Mouse (Mus musculus) bone marrow macrophage, adult 2 months (primary cell): ENCODE data around the gene Ank. TPM values are rescaled to one million over a fixed set of nuclear protein-coding genes. Genes with fewer than 3 reads are reported as not detected.

Source experiments
- H3K27ac ChIP-seq: 2 replicates; pipeline ENCODE4 v1.5.1; 2012; ENCODE audit warnings: low read depth, low read length; ENCODE audit not compliant: insufficient read depth
- H3K4me1 ChIP-seq: 2 replicates; pipeline ENCODE4 v1.6.1; 2012; ENCODE audit warnings: low read length; ENCODE audit not compliant: control insufficient read depth, insufficient read depth
- H3K4me3 ChIP-seq: 2 replicates; pipeline ENCODE4 v1.5.1; 2012; ENCODE audit warnings: mild to moderate bottlenecking, low read length, moderate library complexity; ENCODE audit not compliant: insufficient read depth
- CTCF ChIP-seq: IDR thresholded peaks from 2 replicates; pipeline ENCODE4 v1.5.1; 2012; ENCODE audit warnings: low read depth, mild to moderate bottlenecking, low read length, moderate library complexity
- POLR2A ChIP-seq: IDR thresholded peaks from 2 replicates; pipeline ENCODE4 v1.6.1; 2012; ENCODE audit warnings: mild to moderate bottlenecking, low read depth, low read length, borderline replicate concordance
- polyA plus RNA-seq: library from polyadenylated mRNA; stranded (reverse); fragments of >200 nt; gene quantifications from 2 replicates; pipeline ENCODE4 v1.2.4, GENCODE M21; 2012; ENCODE audit not compliant: missing spikeins, insufficient read depth, insufficient read length

Gene Ank
- polyA plus RNA-seq, 1 experiment = 65.5 TPM

GRCm38 (mm10) chr15:27528896-27529295, 62.4 kb downstream of the Ank start:
- no peak overlapping the region for H3K4me3 ChIP-seq
- H3K27ac ChIP-seq = no peak overlapping the region
- peaks cover 26% of the 10 kb centered on the region for H3K4me1 ChIP-seq
- no peak for TF ChIP-seq POLR2A
- TF ChIP-seq CTCF = no peak

- Histone ChIP-seq H3K27ac (no peak overlapping the region), H3K4me3 (no peak overlapping the region)
- TF ChIP-seq POLR2A (no peak), CTCF (no peak)
These were observed 63.5 kb downstream of the Ank start for GRCm38 (mm10) chr15:27530023-27530422.

DNA sequence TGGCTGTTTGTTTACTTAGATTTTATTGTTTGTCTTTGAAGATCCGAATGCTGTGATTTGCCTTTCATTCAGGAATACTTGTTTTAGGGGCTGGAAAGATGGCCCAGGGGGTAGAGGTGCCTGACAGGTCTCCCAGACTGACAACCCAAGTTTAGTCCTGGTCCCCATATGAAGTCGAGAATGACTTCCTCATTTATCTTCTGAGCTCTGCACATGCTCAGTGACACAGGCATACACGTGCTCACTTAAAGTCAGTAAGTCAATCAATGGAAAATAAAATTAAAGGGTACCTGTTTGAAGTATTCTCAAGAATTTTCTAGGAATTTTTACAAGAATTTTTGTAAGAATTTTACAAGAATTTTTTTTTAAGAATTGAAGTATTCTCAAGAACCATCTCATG, 66.6 kb downstream of the Ank start:
- no peak overlapping the region for H3K4me3 ChIP-seq
- no peak for TF ChIP-seq CTCF
- TF ChIP-seq POLR2A = no peak
- no peak overlapping the region for H3K27ac ChIP-seq
- peaks cover 15% of the 10 kb centered on the region for H3K4me1 ChIP-seq

More at GRCm38 (mm10) chr15:27530023-27530422, 63.5 kb downstream of the Ank start:
- peaks cover 15% of the 10 kb centered on the region for H3K4me1 ChIP-seq

- H3K4me3 ChIP-seq = no peak overlapping the region
- H3K4me1 ChIP-seq = peaks cover 13% of the 10 kb centered on the region
- H3K27ac ChIP-seq = no peak overlapping the region
- TF ChIP-seq CTCF (no peak), POLR2A (no peak)
These were observed 69.2 kb downstream of the Ank start for GRCm38 (mm10) chr15:27535681-27536080.

GRCm38 (mm10) chr15:27536186-27536585, 69.7 kb downstream of the Ank start:
- TF ChIP-seq POLR2A (no peak), CTCF (no peak)
- Histone ChIP-seq H3K27ac (no peak overlapping the region), H3K4me3 (no peak overlapping the region), H3K4me1 (peaks cover 13% of the 10 kb centered on the region)

- no peak overlapping the region for H3K4me3 ChIP-seq
- H3K27ac ChIP-seq = no peak overlapping the region
- H3K4me1 ChIP-seq = peaks cover 13% of the 10 kb centered on the region
- TF ChIP-seq CTCF (no peak), POLR2A (no peak)
These were observed 70.3 kb downstream of the Ank start for GRCm38 (mm10) chr15:27536771-27537170.

- no peak for TF ChIP-seq CTCF
- no peak for TF ChIP-seq POLR2A
- no peak overlapping the region for H3K27ac ChIP-seq
These were observed 71.2 kb downstream of the Ank start for GRCm38 (mm10) chr15:27537519-27538223.

DNA sequence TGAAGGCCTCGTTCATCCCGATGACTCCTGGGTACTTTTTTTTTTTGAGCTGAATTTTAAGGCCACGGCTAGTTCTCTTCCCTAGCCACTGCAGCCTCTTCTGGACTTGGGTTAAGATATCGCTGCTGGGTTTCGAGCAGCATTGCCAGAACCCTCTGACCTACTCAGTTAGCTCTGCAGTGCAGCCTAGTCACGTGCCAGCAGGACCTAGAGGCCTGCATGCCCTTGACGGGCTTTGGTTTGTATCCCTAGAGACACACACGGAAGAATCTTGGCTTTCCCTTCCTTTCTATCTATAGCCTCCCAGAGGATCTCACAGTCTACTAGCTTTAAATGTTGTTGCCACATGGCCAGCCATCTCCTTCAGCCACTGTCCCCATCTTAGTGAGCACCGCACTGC, 73.3 kb downstream of the Ank start:
- Histone ChIP-seq H3K4me1 (peaks cover 10% of the 10 kb centered on the region), H3K27ac (no peak overlapping the region), H3K4me3 (no peak overlapping the region)
- no peak for TF ChIP-seq CTCF
- TF ChIP-seq POLR2A = no peak

More at GRCm38 (mm10) chr15:27537519-27538223, 71.2 kb downstream of the Ank start:
- peaks cover 13% of the 10 kb centered on the region for H3K4me1 ChIP-seq
- no peak overlapping the region for H3K4me3 ChIP-seq

DNA sequence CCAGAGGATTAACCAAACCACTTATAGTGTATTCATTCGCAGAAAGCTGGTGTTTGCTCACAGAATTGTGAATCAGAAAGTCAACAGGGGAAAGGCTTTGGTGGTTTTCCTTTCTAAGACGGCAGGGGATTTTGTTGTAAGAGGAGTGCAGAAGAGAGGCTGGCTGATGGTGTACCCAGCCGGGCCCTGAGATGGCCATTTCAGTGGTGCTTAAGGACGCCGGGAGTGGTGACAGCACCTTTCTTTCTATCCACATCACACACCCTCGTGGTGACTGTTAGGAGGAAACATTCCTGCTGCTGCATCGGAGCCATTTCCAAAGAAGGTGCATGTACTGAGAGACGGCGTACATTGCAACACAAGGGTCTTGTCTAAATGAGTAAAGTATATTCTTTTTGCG, 78.7 kb downstream of the Ank start:
- no peak overlapping the region for H3K27ac ChIP-seq
- H3K4me3 ChIP-seq = no peak overlapping the region
- TF ChIP-seq CTCF (no peak), POLR2A (no peak)
- H3K4me1 ChIP-seq = no peaks in the 10 kb centered on the region

DNA sequence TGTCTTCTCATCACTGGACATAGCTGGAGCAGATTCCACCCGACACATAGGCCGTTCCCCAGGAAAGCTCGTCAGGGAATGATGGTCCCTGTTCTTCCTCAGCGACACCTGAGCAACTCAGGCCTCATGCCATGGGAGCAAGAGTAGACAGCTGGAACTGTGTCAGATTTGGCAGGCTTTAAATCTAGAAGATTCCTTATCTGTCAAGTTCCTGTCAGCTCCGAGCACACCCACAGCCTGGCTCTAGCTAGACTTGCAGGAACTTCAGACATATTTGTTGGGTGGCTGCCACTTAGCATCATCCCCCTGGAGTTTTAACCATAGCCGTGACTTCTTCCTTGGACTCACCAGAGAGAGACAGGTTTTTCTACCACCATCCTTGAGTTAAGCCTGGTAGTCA, 81.6 kb downstream of the Ank start:
- H3K4me3 ChIP-seq = no peak overlapping the region
- TF ChIP-seq CTCF (no peak), POLR2A (no peak)
- H3K27ac ChIP-seq = no peak overlapping the region
- H3K4me1 ChIP-seq = peaks cover 6% of the 10 kb centered on the region
